Mouse (Mus musculus): ENCODE measurements around the gene Polr3g. TPM values are rescaled to one million over a fixed set of nuclear protein-coding genes. Genes with fewer than 3 reads are reported as not detected.
"Not testable (repeated sequence)": the region's sequence is repeated elsewhere in the genome, so short reads cannot be mapped to it uniquely, and the experiment has no call there.

Polr3g gene
- total RNA-seq, 2 experiments from 2014 or later = 1.8 to 3.5 TPM

DNA sequence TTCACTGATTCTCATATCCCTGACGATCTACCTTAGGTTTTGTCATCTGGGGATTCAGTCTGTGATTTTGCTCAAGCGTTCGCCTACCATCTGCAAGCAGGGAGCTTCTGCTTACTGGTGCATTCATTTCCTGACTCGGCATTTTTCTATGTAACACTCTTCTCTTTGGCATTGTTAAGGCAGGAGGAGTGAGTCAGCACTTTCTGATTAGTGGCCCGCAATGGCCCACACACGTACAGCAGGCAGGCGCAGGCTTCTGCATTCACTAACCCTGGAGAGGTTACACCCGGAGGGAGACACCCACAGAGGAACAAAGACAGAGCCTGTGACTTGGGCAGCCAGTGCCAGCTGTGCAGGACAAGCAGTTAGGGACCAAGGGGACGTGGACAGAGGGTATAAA lies 19.2 kb downstream of the Polr3g start:
- intact Hi-C loops (cut with DNase I) = no loop called here
- peak; percentile 34 to 41 for DNase-seq

DNA sequence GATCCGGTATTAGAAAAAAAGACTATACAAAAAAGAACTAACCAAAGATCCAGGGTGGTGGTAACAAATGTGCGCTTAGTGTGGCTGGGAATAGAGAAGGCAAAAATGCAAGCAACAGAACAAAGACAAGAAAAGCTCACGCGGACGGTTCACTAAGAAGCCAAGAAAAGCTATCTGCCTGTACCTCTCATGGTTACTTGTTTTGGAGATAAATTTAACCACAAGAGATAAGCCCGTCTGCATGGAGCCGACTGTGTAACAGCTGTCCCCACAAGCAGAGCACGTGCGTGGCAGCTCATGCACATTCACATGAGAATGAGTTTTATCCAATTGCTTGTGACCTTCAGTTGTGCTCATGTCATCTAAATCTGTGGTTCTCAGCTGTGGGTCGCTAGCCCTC lies 20.3 kb downstream of the Polr3g start:
- DNase-seq = peak; percentile 11 to 42
- intact Hi-C loops (cut with DNase I) = no loop called here

DNA sequence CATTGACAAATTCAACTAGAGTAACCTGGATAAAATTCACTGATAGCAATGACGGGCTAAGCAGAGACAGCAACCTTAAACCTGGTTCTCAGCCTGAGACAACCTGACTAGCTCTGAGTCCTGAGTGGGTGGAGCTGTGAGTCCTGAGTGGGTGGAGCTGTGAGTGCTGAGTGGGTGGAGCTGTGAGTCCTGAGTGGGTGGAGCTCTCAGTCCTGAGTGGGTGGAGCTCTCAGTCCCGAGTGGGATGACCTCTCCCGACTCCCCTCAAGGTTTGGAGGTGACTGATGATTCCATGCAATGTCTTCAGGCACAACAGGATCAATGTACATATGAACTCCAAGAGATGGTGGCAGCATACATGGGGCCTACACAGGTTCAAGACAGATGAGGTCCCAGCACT lies 21.2 kb downstream of the Polr3g start:
- intact Hi-C loops (cut with DNase I) = no loop called here
- no peak for DNase-seq

DNA sequence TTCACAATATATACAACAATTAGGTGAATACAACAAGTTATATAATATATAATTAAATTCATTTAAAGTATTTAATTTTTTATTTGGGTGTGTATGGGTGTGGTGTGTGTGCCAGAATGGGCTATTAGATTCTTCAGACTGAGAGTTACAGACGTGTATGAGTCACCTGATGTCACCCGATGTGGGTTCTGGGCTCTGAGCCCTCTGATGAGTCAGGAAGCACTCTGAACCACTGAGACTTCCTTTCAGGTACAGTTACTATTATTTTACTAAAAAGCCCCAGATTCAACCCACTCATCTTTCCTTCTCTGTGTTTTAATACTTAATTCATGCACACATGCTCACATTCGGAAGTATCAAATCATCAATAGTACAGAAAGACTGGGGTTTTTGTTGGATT lies 25.9 kb downstream of the Polr3g start:
- intact Hi-C loops (cut with DNase I) = no loop called here
- no peak for DNase-seq

DNA sequence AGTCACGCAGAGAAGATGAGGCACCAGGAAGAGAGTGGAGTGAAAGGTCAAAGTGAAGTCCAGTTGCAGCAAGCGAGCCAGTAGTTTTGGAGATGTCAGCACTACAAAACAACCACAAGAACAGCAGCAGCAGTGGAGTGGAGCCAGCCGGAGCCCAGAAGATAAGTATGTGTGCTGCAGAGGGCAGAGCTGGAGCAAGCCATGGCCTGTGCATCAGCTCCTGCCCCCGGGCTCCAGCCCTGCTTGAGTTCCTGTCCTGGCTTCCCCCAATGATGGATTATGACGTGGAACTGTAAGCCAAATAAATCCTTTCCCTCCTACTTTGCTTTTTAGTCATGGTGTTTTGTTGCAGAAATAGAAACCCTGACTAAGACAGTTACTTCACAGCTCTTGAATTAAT lies 26.6 kb downstream of the Polr3g start:
- intact Hi-C loops (cut with DNase I) = no loop called here

DNA sequence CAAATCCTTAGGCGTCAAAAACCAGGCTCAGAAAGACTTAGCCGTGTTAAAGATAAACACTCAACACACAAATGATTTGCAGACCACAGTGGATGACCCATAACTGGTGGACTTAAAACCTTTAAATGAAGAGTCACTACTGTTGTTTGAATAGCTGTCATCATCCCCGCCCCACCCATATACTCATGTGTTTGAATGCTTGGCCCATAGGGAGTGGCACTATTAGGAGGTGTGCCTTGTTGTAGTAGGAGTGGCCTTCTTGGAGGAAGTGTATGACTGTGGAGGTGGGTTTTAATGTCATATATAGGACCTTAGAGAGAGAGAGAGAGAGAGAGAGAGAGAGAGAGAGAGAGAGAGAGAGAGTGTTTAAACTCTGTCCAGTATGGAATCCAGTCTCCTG lies 27.7 kb downstream of the Polr3g start:
- intact Hi-C loops (cut with DNase I) = no loop called here
- DNase-seq = no peak

More for the DNA sequence above, 26.6 kb downstream of the Polr3g start:
- no peak for DNase-seq

DNA sequence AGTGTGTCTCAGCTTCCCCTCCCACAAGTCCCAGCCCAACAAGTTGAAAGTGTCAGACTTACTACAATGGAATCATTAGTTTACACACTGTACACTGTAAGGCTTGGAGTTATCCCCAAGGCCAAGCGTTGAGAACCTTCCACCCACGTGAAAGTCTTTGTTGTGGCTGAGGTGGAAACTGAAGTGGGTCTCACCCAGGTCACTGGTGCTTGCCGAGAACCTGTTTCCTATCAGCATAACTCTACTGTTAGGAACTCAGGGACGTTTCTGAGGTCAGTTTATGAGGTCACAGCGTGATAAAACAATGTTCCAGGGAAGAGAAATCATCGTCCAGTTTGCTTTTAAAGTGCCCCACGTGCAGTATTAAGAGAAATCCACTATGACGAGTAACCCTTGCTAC lies 35.5 kb downstream of the Polr3g start:
- intact Hi-C loops (cut with DNase I) = no loop called here
- DNase-seq = no peak

DNA sequence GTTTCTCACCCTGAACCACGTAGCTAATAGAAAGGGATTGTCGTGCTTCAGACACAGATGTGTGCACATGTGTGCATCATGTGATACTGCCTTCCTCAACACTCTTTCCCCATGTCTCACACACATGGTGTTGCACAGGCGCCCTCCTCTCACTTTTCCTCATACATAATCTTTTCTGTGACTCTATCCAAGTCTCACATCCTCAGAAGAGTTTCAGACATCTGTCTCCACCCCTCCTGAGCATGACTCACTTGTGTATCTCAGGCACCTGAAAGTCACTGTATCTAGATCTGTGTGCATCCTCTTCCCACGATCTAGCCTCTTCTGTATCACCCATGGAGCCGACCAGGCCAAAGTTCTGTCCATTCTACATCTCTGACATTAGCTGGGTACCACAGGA lies 43.1 kb downstream of the Polr3g start:
- intact Hi-C loops (cut with DNase I) = no loop called here
- no peak for DNase-seq

DNA sequence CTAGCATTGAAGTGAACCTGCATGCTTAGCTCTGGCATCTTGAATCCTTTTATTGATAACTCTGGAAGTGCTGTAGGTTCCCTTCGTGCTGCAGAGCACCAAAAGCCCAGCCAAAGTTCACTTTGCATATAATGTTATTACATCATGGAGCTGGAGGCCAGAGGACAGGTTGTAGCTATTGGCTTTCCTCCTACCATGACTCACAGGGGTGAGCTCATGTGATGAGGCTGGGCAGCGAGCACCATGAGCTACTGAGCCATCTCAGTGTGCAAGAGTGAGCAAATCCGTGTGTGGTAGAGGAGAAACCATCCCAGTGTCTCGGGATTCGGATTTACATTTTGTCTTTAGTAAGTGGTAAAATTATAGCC lies 46.5 kb downstream of the Polr3g start:
- peak in 1 of 2 experiments; percentile 20 for DNase-seq
- intact Hi-C loops (cut with DNase I) = no loop called here

DNA sequence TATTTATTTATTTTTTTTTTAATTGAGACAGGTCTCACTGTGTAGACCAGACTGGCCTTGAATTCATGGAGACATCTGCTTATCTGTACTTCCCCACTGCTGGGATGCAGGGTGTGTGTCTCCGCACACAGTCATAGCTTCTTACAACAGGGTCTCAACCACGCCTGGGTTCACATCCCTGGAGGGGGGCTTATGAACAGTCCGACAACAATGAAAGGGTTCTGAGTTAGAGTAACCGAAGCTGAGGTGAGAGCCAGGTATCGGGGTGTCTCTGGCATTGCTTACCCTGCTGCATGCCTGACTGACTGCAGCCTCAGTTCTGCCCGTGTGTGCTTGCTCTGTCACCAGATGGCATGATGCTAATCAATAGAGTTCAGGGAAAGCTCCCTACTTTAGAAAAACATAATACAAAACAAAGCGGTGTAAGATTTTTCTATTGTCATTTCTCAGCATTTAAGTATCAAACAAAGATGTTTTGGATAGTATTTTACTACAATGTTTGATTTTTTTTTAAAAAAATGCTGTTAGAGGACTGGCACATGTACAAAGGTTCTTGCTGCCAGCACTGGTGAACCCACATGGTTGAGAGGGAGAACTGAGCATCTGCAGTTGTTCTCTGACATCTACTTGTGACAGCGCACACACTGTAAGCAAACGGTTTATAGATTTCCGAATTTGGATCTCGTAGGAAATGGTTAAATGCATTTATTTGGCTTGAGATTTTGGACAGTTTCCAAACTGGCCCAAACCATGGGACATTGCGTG lies 47.1 kb downstream of the Polr3g start:
- intact Hi-C loops (cut with DNase I) = no loop called here
- no peak for DNase-seq

DNA sequence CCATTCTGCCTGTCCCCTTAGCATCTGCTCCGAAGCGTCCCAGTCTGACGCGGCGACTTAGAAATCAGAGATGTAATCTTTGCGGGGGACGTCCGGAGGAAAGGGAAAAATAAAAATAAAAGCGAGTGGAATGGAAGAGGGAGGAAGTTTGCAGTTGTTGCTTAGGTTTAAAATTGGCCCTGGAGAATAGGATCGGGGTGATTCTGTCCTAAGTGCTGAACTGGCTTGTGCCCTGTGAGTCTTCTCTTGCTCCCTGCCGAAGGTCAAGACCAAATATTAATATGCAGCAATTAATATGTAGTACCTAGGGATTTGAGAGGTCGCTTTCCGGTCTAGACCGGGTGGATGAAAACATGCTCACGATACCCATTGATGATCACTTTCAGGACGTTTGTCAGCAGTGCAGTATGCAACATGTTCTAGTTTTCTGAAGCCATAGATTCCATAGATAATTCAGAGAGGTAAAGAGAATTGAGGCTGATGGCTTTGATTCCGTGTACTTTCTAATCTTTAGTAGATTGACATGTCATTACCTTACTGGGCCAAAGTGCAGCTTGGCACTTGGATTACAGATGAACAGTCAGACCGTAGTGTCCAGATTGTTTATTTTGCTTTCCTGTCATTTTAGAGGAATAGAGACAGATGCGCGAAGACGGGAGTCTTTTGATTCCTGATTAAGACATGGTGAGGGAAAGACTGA lies 52.6 kb downstream of the Polr3g start:
- no peak for DNase-seq
- intact Hi-C loops (cut with DNase I) = loop anchor here (1.0 to 5.0 kb wide), 2 partner anchors 52 to 104 kb away; no protein-coding TSS in a partner anchor

DNA sequence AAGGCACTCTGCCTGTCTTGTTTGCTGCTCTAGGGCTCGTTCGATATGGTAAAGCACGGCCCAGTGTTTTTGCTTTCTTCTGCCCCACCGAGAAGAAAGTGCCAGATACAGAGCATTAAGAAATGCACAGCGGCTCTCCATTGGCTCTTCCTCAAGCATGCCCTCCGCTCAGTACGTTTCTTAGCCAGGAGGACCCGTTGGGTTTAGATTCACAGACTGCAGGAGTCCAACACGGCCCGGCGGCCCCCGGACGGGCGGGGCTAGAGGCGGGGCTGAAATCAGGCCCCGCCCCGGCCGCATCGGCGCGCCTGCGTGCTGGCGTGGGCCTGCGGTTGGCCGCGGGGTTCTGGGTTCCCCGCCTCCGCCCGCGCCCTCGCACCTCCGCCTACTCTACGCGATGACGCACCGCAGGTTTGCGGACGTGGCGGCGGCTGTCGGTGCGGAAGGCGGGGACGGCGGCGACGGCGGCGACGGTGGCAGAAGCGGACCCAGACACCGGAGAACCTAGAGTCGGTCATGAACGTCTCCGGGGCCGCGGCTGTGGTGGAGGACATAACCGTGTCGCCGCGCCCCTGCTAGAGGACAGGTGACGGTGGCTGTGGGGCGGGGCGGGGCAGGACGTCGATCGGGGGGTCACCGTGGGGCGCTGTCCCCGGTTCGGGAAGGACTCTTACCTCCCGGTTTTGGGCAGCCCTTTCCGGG lies 53.3 kb downstream of the Polr3g start, which contains the start of gene Lysmd3:
Lysmd3 (plus strand) TSS at position 313 of the 702 bp plus-strand sequence.
- peak; percentile 94 to 95 for DNase-seq
- intact Hi-C loops (cut with DNase I) = loop anchor here (1.0 to 5.0 kb wide), 3 partner anchors 53 to 125 kb away; partner anchors contain the start of gene Cetn3

DNA sequence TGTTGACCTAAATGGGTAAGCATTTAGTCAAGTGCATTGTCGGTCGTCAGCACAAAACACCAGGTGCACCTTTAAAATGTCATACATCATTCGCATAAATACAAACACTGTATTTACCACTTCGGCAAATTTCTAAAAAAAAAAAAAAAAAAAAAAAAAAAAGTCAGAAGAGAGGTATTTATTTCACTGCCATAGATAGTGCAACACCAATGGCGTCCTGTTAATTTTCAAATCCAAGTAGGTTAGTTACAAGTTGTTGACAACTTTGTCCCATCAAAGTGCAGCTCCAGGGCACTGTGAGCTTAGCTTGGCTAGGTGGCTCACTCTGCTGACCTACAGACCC lies 53.8 kb downstream of the Polr3g start:
- intact Hi-C loops (cut with DNase I) = loop anchor here (2.0 to 5.0 kb wide), 2 partner anchors 105 to 126 kb away; partner anchors contain the start of gene Cetn3
- DNase-seq = no peak

DNA sequence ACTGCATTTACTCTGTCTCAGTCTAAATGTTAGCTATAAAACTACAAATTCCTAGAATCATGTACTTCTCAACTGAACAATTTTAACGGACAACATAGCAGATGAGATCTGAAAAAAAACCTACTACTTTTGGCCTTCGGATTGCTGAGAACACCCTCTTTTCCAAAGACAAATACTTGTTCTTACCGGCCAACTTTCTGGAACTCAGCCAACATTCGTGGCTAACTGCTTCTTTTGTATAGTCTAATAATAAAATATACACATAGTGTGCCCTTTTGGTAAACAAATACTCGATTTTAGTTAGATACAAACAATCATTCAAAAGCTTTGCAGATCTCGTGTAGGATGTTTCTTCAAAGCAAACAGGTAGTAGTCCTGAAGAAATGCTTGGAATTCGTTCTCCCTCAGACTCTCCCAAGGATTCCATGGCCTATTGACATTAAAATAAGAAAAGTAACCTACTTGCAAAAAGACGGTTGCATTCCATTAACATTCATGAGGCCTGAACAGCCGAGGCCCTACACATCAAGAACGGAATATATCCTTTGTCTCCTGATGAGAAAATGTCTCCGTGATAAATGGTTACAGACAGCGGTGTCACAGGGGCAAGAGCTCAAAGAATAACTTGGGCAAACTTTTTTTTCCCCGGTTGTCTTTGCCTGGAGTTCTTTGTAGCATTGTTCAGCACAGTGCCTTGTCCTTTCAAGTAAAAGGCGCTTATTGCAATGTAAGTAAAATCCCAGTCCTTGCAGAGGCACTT lies 54.5 kb downstream of the Polr3g start:
- intact Hi-C loops (cut with DNase I) = loop anchor here (2.0 to 5.0 kb wide), 2 partner anchors 106 to 127 kb away; partner anchors contain the start of gene Cetn3
- peak in 1 of 2 experiments; percentile 12 for DNase-seq

DNA sequence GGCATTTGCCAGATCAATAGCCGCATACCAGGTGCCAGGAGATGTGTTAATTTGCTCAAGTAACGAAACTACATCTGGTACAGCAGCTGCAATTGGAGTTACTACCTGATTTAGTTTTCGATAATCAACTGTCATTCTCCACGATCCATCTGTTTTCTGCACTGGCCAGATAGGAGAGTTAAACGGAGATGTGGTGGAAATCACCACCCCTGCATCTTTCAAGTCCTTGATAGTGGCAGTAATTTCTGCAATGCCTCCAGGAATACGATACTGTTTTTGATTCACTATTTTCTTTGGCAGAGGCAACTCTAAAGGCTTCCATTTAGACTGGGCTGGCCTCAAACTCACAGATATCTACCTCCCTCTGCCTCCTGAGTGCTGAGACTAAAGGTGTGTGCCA lies 60.4 kb downstream of the Polr3g start:
- intact Hi-C loops (cut with DNase I); DNase-seq: not testable (repeated sequence)

DNA sequence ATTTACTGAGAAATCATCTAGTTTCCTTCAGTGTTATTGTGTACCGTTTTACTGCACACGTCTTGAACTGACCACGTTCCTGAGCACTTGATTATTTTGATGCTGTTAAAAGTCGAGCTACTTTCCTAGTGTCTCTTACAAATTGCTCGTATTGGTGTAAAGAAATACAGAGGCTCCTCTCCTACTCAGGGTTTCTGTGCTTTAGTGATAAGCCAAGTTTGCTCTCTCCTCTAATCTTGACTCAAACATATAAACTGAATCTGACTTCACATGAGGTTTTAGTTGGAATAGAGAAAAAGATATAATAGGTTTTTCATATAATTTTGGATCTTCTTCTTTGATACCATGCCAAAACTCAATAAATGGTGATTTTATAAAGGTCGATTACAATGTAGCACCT lies 64.5 kb downstream of the Polr3g start:
- DNase-seq = no peak
- intact Hi-C loops (cut with DNase I) = loop anchor here (10.0 kb wide), 1 partner anchor 782 kb away; no protein-coding TSS in a partner anchor

DNA sequence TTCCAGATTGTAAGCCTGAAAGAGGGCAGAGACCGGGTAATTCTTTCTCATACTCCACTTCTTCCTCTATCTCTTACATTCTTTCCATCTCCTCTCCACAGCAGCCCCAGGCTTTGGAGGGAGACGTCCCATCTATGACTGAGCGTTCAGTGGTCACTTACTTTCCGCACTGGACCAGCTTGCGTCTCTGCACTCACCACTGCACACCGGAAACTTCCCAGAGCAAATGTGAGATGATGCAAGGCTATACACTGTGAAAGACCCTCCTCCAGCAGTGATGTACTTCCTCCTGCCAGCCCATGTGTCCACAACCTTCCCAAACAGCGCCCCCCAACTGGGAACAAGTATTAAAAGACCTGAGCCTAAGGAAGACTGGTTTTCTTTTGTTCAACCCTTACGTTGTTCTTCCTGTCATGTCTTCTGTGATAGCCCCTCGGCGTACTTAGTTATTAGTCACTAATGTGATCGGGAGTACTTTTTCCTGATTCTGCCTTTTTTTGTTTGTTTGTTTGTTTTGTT lies 66.7 kb downstream of the Polr3g start:
- intact Hi-C loops (cut with DNase I) = loop anchor here (2.0 to 10.0 kb wide), 2 partner anchors 117 to 779 kb away; no protein-coding TSS in a partner anchor
- no peak for DNase-seq

DNA sequence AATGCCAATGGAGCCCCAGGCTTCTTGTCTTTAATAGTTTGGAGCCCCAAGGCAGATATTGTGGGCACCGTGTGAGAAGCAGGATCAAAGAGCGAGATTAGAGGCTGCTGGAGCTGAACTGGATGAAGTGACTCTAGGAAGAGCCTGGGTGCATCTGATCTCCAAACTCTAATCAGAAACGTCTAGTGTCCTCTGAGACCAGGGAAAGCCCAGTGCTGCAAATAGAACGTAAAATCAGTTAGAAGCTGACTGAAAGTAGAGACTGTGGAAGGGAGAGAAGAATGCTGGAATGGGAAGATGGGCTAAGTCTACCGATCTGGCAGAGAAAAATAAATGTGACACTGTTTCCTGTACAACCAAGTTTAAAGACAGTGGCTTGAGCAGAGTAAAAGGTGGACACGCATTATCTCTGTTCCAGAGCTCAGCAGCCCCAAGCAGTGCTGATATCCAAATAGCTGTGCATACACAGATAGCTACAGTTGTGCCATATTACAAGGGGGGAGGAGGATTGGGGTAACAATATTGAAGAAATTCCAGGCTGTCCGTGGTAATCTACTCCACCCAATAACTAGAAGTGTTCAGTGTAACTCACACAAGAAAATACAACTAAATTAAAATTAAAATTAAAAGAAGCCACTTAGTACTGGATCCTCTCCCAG lies 68.2 kb downstream of the Polr3g start:
- no peak for DNase-seq
- intact Hi-C loops (cut with DNase I) = loop anchor here (2.0 to 10.0 kb wide), 3 partner anchors 118 to 778 kb away; no protein-coding TSS in a partner anchor

DNA sequence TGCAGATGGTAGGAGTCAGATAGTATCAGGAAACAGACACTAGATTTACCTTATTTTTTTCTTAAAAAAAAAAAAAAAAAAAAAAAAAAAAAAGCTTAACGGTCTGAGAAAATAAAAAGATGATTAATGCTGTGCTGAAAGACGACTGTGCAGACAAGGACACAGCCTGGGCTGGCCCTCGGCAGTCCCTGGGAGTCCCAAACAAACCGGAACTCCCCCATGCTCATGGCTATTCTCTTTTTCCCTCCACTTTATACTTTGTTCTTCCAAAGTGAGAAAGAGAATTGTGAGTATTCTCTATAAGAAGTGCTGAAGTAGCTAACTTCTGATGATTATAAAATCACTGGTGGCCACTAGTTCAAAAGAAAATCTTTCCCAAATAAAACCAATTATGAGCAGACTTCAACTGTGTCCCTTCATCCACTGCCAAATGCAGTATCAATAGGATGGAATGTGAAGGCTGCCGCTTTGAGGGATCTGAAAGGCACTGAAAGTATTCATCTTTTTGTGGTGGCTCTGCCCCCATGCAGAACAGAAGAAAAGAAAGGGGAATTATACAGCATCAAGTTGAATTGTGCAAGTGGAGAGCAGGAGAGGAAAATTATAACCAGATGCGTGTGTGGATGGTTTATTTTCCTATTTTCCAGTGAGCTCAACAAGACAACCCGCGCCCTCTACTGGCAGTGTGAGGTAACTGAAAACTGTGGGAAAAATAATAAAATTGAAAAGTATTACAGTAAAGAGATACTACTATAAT lies 69.3 kb downstream of the Polr3g start:
- DNase-seq = peak; percentile 29 to 60
- intact Hi-C loops (cut with DNase I) = loop anchor here (2.0 to 10.0 kb wide), 3 partner anchors 119 to 777 kb away; no protein-coding TSS in a partner anchor

Measured in heart, postnatal 10 days (tissue).